Mouse (Mus musculus) limb, embryonic 14.5 days (tissue): ENCODE results near the gene Sirpa. TPM values are rescaled to one million over a fixed set of nuclear protein-coding genes. Genes with fewer than 3 reads are reported as not detected.
A peak's percentile ranks its signal among the peaks of the same experiment; 100 is the strongest.

ENCODE experiments used
- ATAC-seq: fragments of 200-750 bp; cut with Nextera tagmentation; 2 replicates; pipeline ENCODE4 v1.8.0; 2017; ENCODE audit warnings: low read depth, moderate number of reproducible peaks, moderate TSS enrichment; ENCODE audit not compliant: low FRiP score
- DNase-seq: peaks from one replicate; pipeline ENCODE4 v3.0.0-alpha.2; 2015; ENCODE audit warnings: low spot score
- H3K27ac ChIP-seq: fragments of 300-500 bp; sonication (generic); replicated peaks from 2 replicates; pipeline ENCODE4 v1.5.1; 2014; ENCODE audit warnings: low read depth, mild to moderate bottlenecking, low read length, moderate library complexity, mixed read lengths
- H3K27me3 ChIP-seq: fragments of 300-500 bp; sonication (generic); 2 replicates; pipeline ENCODE4 v1.6.1; 2014; ENCODE audit warnings: low read length, mixed read lengths; ENCODE audit not compliant: control insufficient read depth, insufficient read depth
- H3K36me3 ChIP-seq: fragments of 300-500 bp; sonication (generic); 2 replicates; pipeline ENCODE4 v1.6.1; 2014; ENCODE audit warnings: mild to moderate bottlenecking, low read length, moderate library complexity, mixed read lengths; ENCODE audit not compliant: control insufficient read depth, insufficient read depth
- H3K4me1 ChIP-seq: fragments of 300-500 bp; sonication (generic); 2 replicates; pipeline ENCODE4 v1.6.1; 2014; ENCODE audit warnings: antibody characterized with exemption, low read length, mixed read lengths; ENCODE audit not compliant: control insufficient read depth, insufficient read depth
- H3K4me2 ChIP-seq: fragments of 300-500 bp; sonication (generic); replicated peaks from 2 replicates; pipeline ENCODE4 v1.6.1; 2014; ENCODE audit warnings: low read depth, mild to moderate bottlenecking, low read length, moderate library complexity; ENCODE audit not compliant: severe bottlenecking
- H3K4me3 ChIP-seq: fragments of 300-500 bp; sonication (generic); replicated peaks from 2 replicates; pipeline ENCODE4 v1.5.1; 2014; ENCODE audit warnings: low read length
- H3K9ac ChIP-seq: fragments of 300-500 bp; sonication (generic); 2 replicates; pipeline ENCODE4 v1.6.1; 2014; ENCODE audit warnings: mild to moderate bottlenecking, low read depth, low read length, moderate library complexity; ENCODE audit not compliant: severe bottlenecking
- H3K9me3 ChIP-seq: fragments of 300-500 bp; sonication (generic); 2 replicates; pipeline ENCODE4 v1.6.1; 2016; ENCODE audit warnings: low read length; ENCODE audit not compliant: control insufficient read depth
- POLR2A ChIP-seq: fragments of 200-500 bp; IDR thresholded peaks from 2 replicates; pipeline ENCODE4 v1.8.0; 2012; ENCODE audit warnings: inconsistent platforms, mild to moderate bottlenecking, moderate library complexity, borderline replicate concordance; ENCODE audit not compliant: insufficient read depth, insufficient read length; ENCODE audit errors: extremely low read depth
- WGBS: fragments of 180-500 bp; shearing (Covaris S2); extraction: QIAGEN DNeasy Blood & Tissue Kit; methylation state at CpG from one replicate; pipeline ENCODE4 v1.1.7; 2014; 5-methylcytosine and 5-hydroxymethylcytosine counted together
- polyA plus RNA-seq, 2 experiments: library from polyadenylated mRNA; depleted of rRNA in 1 of 2; stranded (reverse) in 1 of 2; unstranded in 1 of 2; fragments of >200 nt; fragmentation: Nextera tagmentation in 1 of 2; extraction: Ambion mirVana in 1 of 2; gene quantifications; 2 replicates each; pipeline versions ENCODE4 v1.2.1 to v1.2.3; 2012 to 2014

Gene Sirpa
- polyA plus RNA-seq, 2 experiments = 34.7 to 39.6 TPM

GRCm38 (mm10) chr2:129674935-129675634 lies 82.5 kb downstream of the Sirpa start:
- H3K27me3 ChIP-seq = no peaks in the 10 kb centered on the region
- H3K27ac ChIP-seq = no peak overlapping the region
- H3K36me3 ChIP-seq = no peaks in the 10 kb centered on the region
- no peak overlapping the region for H3K4me3 ChIP-seq
- H3K4me1 ChIP-seq = no peaks in the 10 kb centered on the region
- TF ChIP-seq POLR2A = no peak
- no peaks in the 10 kb centered on the region for H3K9me3 ChIP-seq
- H3K9ac ChIP-seq = no peak overlapping the region
- H3K4me2 ChIP-seq = no peak overlapping the region
- DNase-seq (peak; percentile 73), ATAC-seq (no peak)
- 30% methylated on average over 13 of the region's 13 CpGs for WGBS

DNA sequence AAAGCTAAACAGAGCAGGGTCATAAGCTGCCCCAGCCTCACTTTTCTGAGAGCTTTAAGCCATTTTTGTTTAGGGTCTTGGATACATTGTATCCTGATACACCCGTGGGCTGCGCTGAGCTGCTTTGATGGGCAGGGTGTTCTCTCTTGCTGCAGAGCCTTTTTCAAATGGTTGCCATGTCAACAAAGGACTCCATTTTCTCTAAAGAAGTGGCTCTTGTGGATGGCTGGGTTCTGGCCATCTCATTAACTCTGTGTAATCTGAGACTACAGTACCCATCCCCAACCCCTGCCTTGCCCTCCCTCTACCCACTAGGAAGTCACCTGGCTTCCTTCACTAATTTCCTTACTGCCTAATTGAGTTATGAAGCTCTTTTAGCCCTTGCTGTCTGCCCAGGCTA lies 85.0 kb downstream of the Sirpa start:
- no peaks in the 10 kb centered on the region for H3K4me1 ChIP-seq
- H3K27ac ChIP-seq = no peak overlapping the region
- H3K36me3 ChIP-seq = no peaks in the 10 kb centered on the region
- no peak overlapping the region for H3K9ac ChIP-seq
- ATAC-seq (no peak), DNase-seq (no peak)
- H3K9me3 ChIP-seq = no peaks in the 10 kb centered on the region
- H3K27me3 ChIP-seq = no peaks in the 10 kb centered on the region
- H3K4me2 ChIP-seq = no peak overlapping the region
- no peak for TF ChIP-seq POLR2A
- 44% methylated on average over 2 of the region's 2 CpGs for WGBS
- no peak overlapping the region for H3K4me3 ChIP-seq

DNA sequence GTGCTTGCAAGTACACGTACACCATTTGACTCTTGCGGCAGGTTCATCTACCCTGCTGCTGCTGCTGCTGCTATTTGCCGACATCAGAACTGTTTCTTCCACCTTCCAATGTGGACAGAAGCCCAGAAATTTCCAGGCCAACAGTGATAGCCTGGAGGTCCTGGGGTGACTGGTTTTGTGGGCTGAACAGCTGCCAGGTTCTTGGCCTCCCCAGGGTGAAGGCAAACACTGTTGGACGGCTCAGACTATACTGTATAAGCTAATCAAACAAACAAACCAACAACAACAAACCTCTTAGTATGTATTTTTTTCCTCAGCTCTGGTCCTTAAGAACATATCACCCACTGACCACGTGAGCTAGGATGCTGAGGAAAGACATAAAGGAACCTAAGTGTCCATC lies 86.4 kb downstream of the Sirpa start:
- no peak overlapping the region for H3K4me3 ChIP-seq
- H3K9ac ChIP-seq = no peak overlapping the region
- H3K36me3 ChIP-seq = no peaks in the 10 kb centered on the region
- no peaks in the 10 kb centered on the region for H3K4me1 ChIP-seq
- H3K4me2 ChIP-seq = no peak overlapping the region
- 77% methylated on average over 5 of the region's 5 CpGs for WGBS
- no peak overlapping the region for H3K27ac ChIP-seq
- ATAC-seq (no peak), DNase-seq (no peak)
- no peaks in the 10 kb centered on the region for H3K9me3 ChIP-seq
- no peak for TF ChIP-seq POLR2A
- no peaks in the 10 kb centered on the region for H3K27me3 ChIP-seq

- H3K4me1 ChIP-seq = no peaks in the 10 kb centered on the region
- no peak overlapping the region for H3K4me2 ChIP-seq
- DNase-seq (no peak), ATAC-seq (no peak)
- TF ChIP-seq POLR2A = no peak
- no peak overlapping the region for H3K9ac ChIP-seq
- H3K27me3 ChIP-seq = no peaks in the 10 kb centered on the region
- H3K36me3 ChIP-seq = no peaks in the 10 kb centered on the region
- no peak overlapping the region for H3K4me3 ChIP-seq
- H3K9me3 ChIP-seq = no peaks in the 10 kb centered on the region
- whole genome bisulfite sequencing = 81% methylated on average over 3 of the region's 3 CpGs
- H3K27ac ChIP-seq = no peak overlapping the region
Observed at GRCm38 (mm10) chr2:129680236-129680635, 87.6 kb downstream of the Sirpa start.

Other genes with a start within 250 kb of the Sirpa start
- 0.10 TPM in 1 of 2 replicates, not detected in the other for gene Il1b, start 221.7 kb upstream of the Sirpa start, polyA plus RNA-seq (2012; rRNA removed)
- gene Il1b, start 221.7 kb upstream of the Sirpa start, polyA plus RNA-seq (2014; fragmentation: Nextera tagmentation; extraction: Ambion mirVana) = not detected in 2 replicates
- 0.22 and 0.34 TPM in 2 replicates for gene F830045P16Rik, start 56.2 kb upstream of the Sirpa start, polyA plus RNA-seq (2012; rRNA removed)
- gene F830045P16Rik, start 56.2 kb upstream of the Sirpa start, polyA plus RNA-seq (2014; fragmentation: Nextera tagmentation; extraction: Ambion mirVana) = 0.22 and 0.23 TPM in 2 replicates
- gene Pdyn, start 107.0 kb downstream of the Sirpa start, polyA plus RNA-seq (2012; rRNA removed) = 0.05 and 0.11 TPM in 2 replicates
- 0.18 TPM in 1 of 2 replicates, not detected in the other for gene Pdyn, start 107.0 kb downstream of the Sirpa start, polyA plus RNA-seq (2014; fragmentation: Nextera tagmentation; extraction: Ambion mirVana)
- 21.5 and 29.8 TPM in 2 replicates for gene Stk35, start 207.7 kb downstream of the Sirpa start, polyA plus RNA-seq (2012; rRNA removed)
- 12.3 and 13.1 TPM in 2 replicates for gene Stk35, start 207.7 kb downstream of the Sirpa start, polyA plus RNA-seq (2014; fragmentation: Nextera tagmentation; extraction: Ambion mirVana)